Mouse (Mus musculus) G1E-ER4 (cell line): ENCODE measurements around the gene Hes5. TPM values are rescaled to one million over a fixed set of nuclear protein-coding genes. Genes with fewer than 3 reads are reported as not detected.

Experiments used
- GATA1 ChIP-seq: IDR thresholded peaks from one replicate; pipeline ENCODE4 v1.8.0; 2012; ENCODE audit warnings: low read length, inconsistent platforms
- polyA plus RNA-seq: library from polyadenylated mRNA; stranded (reverse); fragments of >175 nt; gene quantifications from 2 replicates; pipeline ENCODE4 v1.2.3, GENCODE M21; 2012

Hes5 gene
- polyA plus RNA-seq, 1 experiment: not detected

- TF ChIP-seq GATA1: no peak
Observed at GRCm38 (mm10) chr4:154934800-154935199, 25.9 kb upstream of the Hes5 start.

- TF ChIP-seq GATA1: no peak
Observed at GRCm38 (mm10) chr4:154935788-154936187, 24.9 kb upstream of the Hes5 start.

- no peak for TF ChIP-seq GATA1
Observed at GRCm38 (mm10) chr4:154936542-154937255, 24.0 kb upstream of the Hes5 start.

GRCm38 (mm10) chr4:154937746-154938145, 23.0 kb upstream of the Hes5 start:
- no peak for TF ChIP-seq GATA1

- TF ChIP-seq GATA1: no peak
Observed at GRCm38 (mm10) chr4:154940156-154940555, 20.6 kb upstream of the Hes5 start.

- no peak for TF ChIP-seq GATA1
Observed at GRCm38 (mm10) chr4:154941831-154942230, 18.9 kb upstream of the Hes5 start.

GRCm38 (mm10) chr4:154942632-154943322, 17.9 kb upstream of the Hes5 start:
- no peak for TF ChIP-seq GATA1

GRCm38 (mm10) chr4:154943323-154944039, 17.2 kb upstream of the Hes5 start:
- TF ChIP-seq GATA1: no peak

- TF ChIP-seq GATA1: no peak
Observed at GRCm38 (mm10) chr4:154944121-154944590, 16.6 kb upstream of the Hes5 start.

- TF ChIP-seq GATA1: no peak
Observed at GRCm38 (mm10) chr4:154946319-154946718, 14.4 kb upstream of the Hes5 start.

- no peak for TF ChIP-seq GATA1
Observed at GRCm38 (mm10) chr4:154948066-154948939, 12.4 kb upstream of the Hes5 start.

GRCm38 (mm10) chr4:154948940-154949588, 11.7 kb upstream of the Hes5 start:
- no peak for TF ChIP-seq GATA1

- no peak for TF ChIP-seq GATA1
Observed at GRCm38 (mm10) chr4:154949589-154949982, 11.1 kb upstream of the Hes5 start.

GRCm38 (mm10) chr4:154952461-154953241, 8.1 kb upstream of the Hes5 start:
- no peak for TF ChIP-seq GATA1
